Mouse (Mus musculus): ENCODE results near the gene Gm10382.

DNA sequence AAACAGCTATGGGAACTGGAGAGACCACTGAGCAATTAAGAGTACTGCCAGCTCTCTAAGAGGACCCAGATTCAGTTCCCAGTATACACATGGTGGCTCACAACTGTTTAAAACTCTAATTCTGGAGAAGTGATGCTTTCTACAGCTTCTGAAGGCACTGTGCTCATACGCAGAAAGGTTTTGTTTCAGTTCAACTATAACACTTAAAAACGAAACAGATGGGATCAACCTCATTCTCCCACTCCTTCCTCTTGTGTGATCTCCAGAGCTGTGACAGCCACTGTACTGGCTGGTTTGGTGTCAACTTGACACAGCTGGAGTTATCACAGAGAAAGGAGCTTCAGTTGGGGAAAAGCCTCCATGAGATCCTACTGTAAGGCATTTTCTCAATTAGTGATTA lies 13.3 kb upstream of the Gm10382 start:
- TF ChIP-seq MAX (IDR thresholded peaks at IDR 0.05; ENCODE audit: low read length) (no peak), CTCF (IDR thresholded peaks at IDR 0.05 in 2 of 3, conservative IDR thresholded peaks at IDR 0.05 in 1 of 3; ENCODE audit: control insufficient read depth in 1 of 3, insufficient read depth in 1 of 3, low read depth in 2 of 3, low read length in 3 of 3, poor library complexity in 1 of 3, severe bottlenecking in 1 of 3) (no peak), ELF1 (IDR thresholded peaks at IDR 0.05; ENCODE audit: low read depth, low read length) (no peak)

All from MEL (cell line).